Mouse (Mus musculus) heart, postnatal 0 days (tissue): ENCODE measurements at regions not wholly inside any gene's neighbourhood (a gene's known extent, or its start where the extent isn't known, plus 50 kb on each side); places are given as distances from the start of the nearest gene placed in this dataset.

Source experiments
- ATAC-seq: fragments of 200-750 bp; cut with Nextera tagmentation; 2 replicates; pipeline ENCODE4 v1.8.0; 2017; ENCODE audit warnings: low read depth, moderate number of reproducible peaks, moderate library complexity; ENCODE audit not compliant: insufficient read depth
- DNase-seq: peaks from one replicate; pipeline ENCODE4 v3.0.0-alpha.2; 2016; ENCODE audit warnings: low spot score
- H3K27ac ChIP-seq: fragments of 300-500 bp; sonication (generic); 2 replicates; pipeline ENCODE4 v1.5.1; 2014; ENCODE audit warnings: low read depth, mild to moderate bottlenecking
- H3K27me3 ChIP-seq: fragments of 300-500 bp; sonication (generic); 2 replicates; pipeline ENCODE4 v1.6.1; 2014; ENCODE audit warnings: low read length, mixed read lengths; ENCODE audit not compliant: control insufficient read depth, insufficient read depth
- H3K36me3 ChIP-seq: fragments of 300-500 bp; sonication (generic); replicated peaks from 2 replicates; pipeline ENCODE4 v1.6.1; 2014; ENCODE audit warnings: low read length, mixed read lengths; ENCODE audit not compliant: control insufficient read depth, insufficient read depth
- H3K4me1 ChIP-seq: fragments of 300-500 bp; sonication (generic); 2 replicates; pipeline ENCODE4 v1.6.1; 2014; ENCODE audit warnings: antibody characterized with exemption; ENCODE audit not compliant: control insufficient read depth, insufficient read depth
- H3K4me2 ChIP-seq: fragments of 300-500 bp; sonication (generic); 2 replicates; pipeline ENCODE4 v1.6.1; 2014; ENCODE audit warnings: low read depth, mild to moderate bottlenecking, low read length, moderate library complexity
- H3K4me3 ChIP-seq: fragments of 300-500 bp; sonication (generic); 2 replicates; pipeline ENCODE4 v1.5.1; 2014; ENCODE audit warnings: low read depth, low read length
- H3K9ac ChIP-seq: fragments of 300-500 bp; sonication (generic); replicated peaks from 2 replicates; pipeline ENCODE4 v1.6.1; 2014; ENCODE audit warnings: low read depth, low read length, mixed read lengths
- H3K9me3 ChIP-seq: fragments of 300-500 bp; sonication (generic); replicated peaks from 2 replicates; pipeline ENCODE4 v1.6.1; 2016; ENCODE audit warnings: low read length; ENCODE audit not compliant: control insufficient read depth
- CTCF ChIP-seq: IDR thresholded peaks from 2 replicates; pipeline ENCODE4 v1.5.1; 2016; ENCODE audit warnings: antibody characterized with exemption, control low read depth, low read depth
- EP300 ChIP-seq: IDR thresholded peaks from 2 replicates; pipeline ENCODE4 v1.6.1; 2016; ENCODE audit warnings: antibody characterized with exemption, low read depth
- WGBS: fragments of 180-500 bp; shearing (Covaris S2); extraction: QIAGEN DNeasy Blood & Tissue Kit; methylation state at CpG from one replicate; pipeline ENCODE4 v1.1.7; 2014; 5-methylcytosine and 5-hydroxymethylcytosine counted together

GRCm38 (mm10) chr16:77704726-77705125, 102.8 kb upstream of the Gm11146 start:
- no peak for TF ChIP-seq EP300
- TF ChIP-seq CTCF = no peak
- H3K27ac ChIP-seq = no peak overlapping the region
- H3K4me2 ChIP-seq = no peak overlapping the region
- 65% methylated on average over 6 of the region's 6 CpGs for WGBS
- H3K9me3 ChIP-seq = no peaks in the 10 kb centered on the region
- no peak overlapping the region for H3K4me3 ChIP-seq
- no peak overlapping the region for H3K9ac ChIP-seq
- H3K36me3 ChIP-seq = no peaks in the 10 kb centered on the region
- no peak for ATAC-seq
- no peaks in the 10 kb centered on the region for H3K4me1 ChIP-seq
- DNase-seq = no peak
- H3K27me3 ChIP-seq = no peaks in the 10 kb centered on the region

GRCm38 (mm10) chr16:77695443-77695842, 93.5 kb upstream of the Gm11146 start:
- WGBS = 92% methylated on average over 1 of the region's 1 CpGs

GRCm38 (mm10) chr16:77687056-77687839, 85.4 kb upstream of the Gm11146 start:
- Histone ChIP-seq H3K4me2 (no peak overlapping the region), H3K9ac (no peak overlapping the region), H3K4me1 (no peaks in the 10 kb centered on the region), H3K36me3 (0 out of 2 replicates have a peak, but pooled peaks cover 4% of the 10 kb centered on the region), H3K4me3 (no peak overlapping the region), H3K9me3 (no peaks in the 10 kb centered on the region), H3K27ac (no peak overlapping the region), H3K27me3 (no peaks in the 10 kb centered on the region)
- WGBS = 80% methylated on average over 4 of the region's 4 CpGs
- ATAC-seq (no peak), DNase-seq (no peak)
- no peak for TF ChIP-seq CTCF
- no peak for TF ChIP-seq EP300

More at GRCm38 (mm10) chr16:77695443-77695842, 93.5 kb upstream of the Gm11146 start:
- TF ChIP-seq CTCF = no peak
- no peak for TF ChIP-seq EP300
- DNase-seq (no peak), ATAC-seq (no peak)
- no peaks in the 10 kb centered on the region for H3K36me3 ChIP-seq
- no peak overlapping the region for H3K9ac ChIP-seq
- no peaks in the 10 kb centered on the region for H3K4me1 ChIP-seq
- H3K4me3 ChIP-seq = no peak overlapping the region
- H3K4me2 ChIP-seq = no peak overlapping the region
- H3K27me3 ChIP-seq = no peaks in the 10 kb centered on the region
- H3K27ac ChIP-seq = no peak overlapping the region
- no peaks in the 10 kb centered on the region for H3K9me3 ChIP-seq

- Histone ChIP-seq H3K36me3 (0 out of 2 replicates have a peak, but pooled peaks cover 4% of the 10 kb centered on the region), H3K4me1 (no peaks in the 10 kb centered on the region), H3K9me3 (no peaks in the 10 kb centered on the region), H3K4me2 (no peak overlapping the region), H3K4me3 (no peak overlapping the region), H3K27ac (no peak overlapping the region), H3K9ac (no peak overlapping the region), H3K27me3 (no peaks in the 10 kb centered on the region)
- DNase-seq = no peak
- ATAC-seq = no peak
- WGBS = 79% methylated on average over 5 of the region's 5 CpGs
- TF ChIP-seq CTCF (no peak), EP300 (no peak)
These were observed 83.8 kb upstream of the Gm11146 start for GRCm38 (mm10) chr16:77685651-77686190.

GRCm38 (mm10) chr16:77684521-77684920, 82.6 kb upstream of the Gm11146 start:
- no peaks in the 10 kb centered on the region for H3K27me3 ChIP-seq
- H3K4me2 ChIP-seq = no peak overlapping the region
- 55% methylated on average over 2 of the region's 2 CpGs for WGBS
- 0 out of 2 replicates have a peak, but pooled peaks cover 4% of the 10 kb centered on the region for H3K36me3 ChIP-seq
- H3K9ac ChIP-seq = no peak overlapping the region
- no peak overlapping the region for H3K27ac ChIP-seq
- no peaks in the 10 kb centered on the region for H3K4me1 ChIP-seq
- no peak for ATAC-seq
- no peaks in the 10 kb centered on the region for H3K9me3 ChIP-seq
- no peak for TF ChIP-seq EP300
- TF ChIP-seq CTCF = no peak
- DNase-seq = no peak
- no peak overlapping the region for H3K4me3 ChIP-seq
